In genomic region chr7:46313486-46313885, GRCm38 (mm10) we compare ENCODE assay signal across 23 mouse cellular contexts.
DNase-seq lines count a peak whose midpoint lies in the region; TF ChIP-seq lines count a peak whose summit lies in the region.
"Had no signal": no experiment of that assay in that cellular context is flagged by ENCODE, and none has a peak within 500 bp of the region (broad histone marks: within the 10 kb centered on the region; RNA-seq: fewer than 3 reads in every experiment).

No protein-coding gene starts in this region.

- H3K9me3 ChIP-seq in embryonic facial prominence, embryonic 10.5 days: no peaks in the 10 kb centered on the region
- H3K9me3 ChIP-seq: heart, embryonic 15.5 days; limb, embryonic 12.5 days; liver, embryonic 12.5 days; midbrain, embryonic 12.5 days; neural tube, embryonic 15.5 days had no signal

- DNase-seq in embryo, embryonic 10 days (ENCODE audit: low spot score): peak; percentile 32
- DNase-seq in embryo, embryonic 9.5 days (ENCODE audit: extremely low spot score): no peak
- peak; percentile 6 to 13 for DNase-seq in adrenal gland, postnatal 36 days
- DNase-seq in embryonic facial prominence, embryonic 10.5 days (ENCODE audit: low spot score): peak; percentile 49
- no peak for DNase-seq in kidney, adult 18-20 months
- no peak for DNase-seq in spleen, adult 18-20 months
- no peak for DNase-seq in kidney, adult 2 months
- DNase-seq: B cell, adult 2 months; cerebellum, adult 11-12 months; gastrocnemius, adult 2 months; heart, postnatal 36 days; kidney, adult 9 months; kidney, postnatal 25 days; layer of hippocampus, postnatal 36 days; lung, adult 18-20 months; lung, postnatal 10 days; right cerebral cortex, postnatal 14 days had no signal

- H3K36me3 ChIP-seq in embryonic facial prominence, embryonic 10.5 days (replicated peaks): no peaks in the 10 kb centered on the region
- no peaks in the 10 kb centered on the region for H3K36me3 ChIP-seq in kidney, adult 2 months (ENCODE audit: control insufficient read depth, insufficient read depth, low read length)
- H3K36me3 ChIP-seq: heart, embryonic 15.5 days; limb, embryonic 12.5 days; liver, embryonic 12.5 days; midbrain, embryonic 12.5 days; neural tube, embryonic 15.5 days had no signal

- H3K4me1 ChIP-seq in embryonic facial prominence, embryonic 10.5 days: peaks cover 27% of the 10 kb centered on the region
- H3K4me1 ChIP-seq in kidney, adult 2 months (ENCODE audit: control insufficient read depth, insufficient read depth, low read length): no peaks in the 10 kb centered on the region
- H3K4me1 ChIP-seq: liver, embryonic 12.5 days had no signal

- H3K27me3 ChIP-seq in embryonic facial prominence, embryonic 10.5 days (replicated peaks; ENCODE audit: low read depth, poor library complexity, severe bottlenecking): 0 out of 2 replicates have a peak, but pooled peaks cover 4% of the 10 kb centered on the region
- no peaks in the 10 kb centered on the region for H3K27me3 ChIP-seq in kidney, adult 2 months (replicated peaks; ENCODE audit: control insufficient read depth, insufficient read depth, low read length)
- H3K27me3 ChIP-seq: heart, embryonic 15.5 days; limb, embryonic 12.5 days; liver, embryonic 12.5 days; neural tube, embryonic 15.5 days had no signal

- TF ChIP-seq POLR2A in kidney, adult 2 months (IDR thresholded peaks at IDR 0.05; ENCODE audit: low read depth, low read length): no peak

- no peak for TF ChIP-seq CTCF in kidney, adult 2 months (conservative IDR thresholded peaks at IDR 0.05; ENCODE audit: insufficient read depth, insufficient read length, low read depth, low read length)

- H3K27ac ChIP-seq in embryonic facial prominence, embryonic 10.5 days (replicated peaks): no peak overlapping the region
- H3K27ac ChIP-seq in kidney, adult 2 months (ENCODE audit: insufficient read depth, low read depth, low read length): no peak overlapping the region
- H3K27ac ChIP-seq: gastrocnemius, adult 2 months; heart, embryonic 15.5 days; hindbrain, embryonic 14.5 days; limb, embryonic 12.5 days; liver, embryonic 12.5 days; midbrain, embryonic 12.5 days; neural tube, embryonic 15.5 days had no signal

- no peak overlapping the region for H3K4me3 ChIP-seq in embryonic facial prominence, embryonic 10.5 days
- no peak overlapping the region for H3K4me3 ChIP-seq in kidney, adult 2 months (ENCODE audit: insufficient read depth, low read depth, low read length)
- H3K4me3 ChIP-seq: gastrocnemius, adult 2 months; heart, embryonic 15.5 days; limb, embryonic 12.5 days; liver, embryonic 12.5 days; midbrain, embryonic 12.5 days; neural tube, embryonic 15.5 days had no signal

- WGBS in embryonic facial prominence, embryonic 10.5 days: 39% methylated on average over 6 of the region's 6 CpGs
- WGBS in kidney, adult 2 months: 56% methylated on average over 6 of the region's 6 CpGs

Comparison
In these comparisons a context has a peak if more than half of its experiments do, and no peak if none do; other contexts are left out.
1. DNase-seq: peak in embryo, embryonic 10 days (single experiment), adrenal gland, postnatal 36 days (2 of 2) and embryonic facial prominence, embryonic 10.5 days (single experiment); none in embryo, embryonic 9.5 days (single experiment), kidney, adult 18-20 months (single experiment), spleen, adult 18-20 months (0 of 2) and kidney, adult 2 months (single experiment).